Mouse (Mus musculus) MEL (cell line): ENCODE measurements around the gene Gtdc1.

Experiments
- CTCF ChIP-seq, 3 experiments: IDR thresholded peaks in 2 of 3; conservative IDR thresholded peaks in 1 of 3; 2 replicates each; pipeline ENCODE4 v1.5.1; 2011 to 2012; ENCODE audit warnings: low read length in 3 of 3, low read depth in 2 of 3, mild to moderate bottlenecking in 2 of 3, improper control_type of control experiment in 1 of 3, inconsistent platforms in 1 of 3, mixed read lengths in 1 of 3, moderate library complexity in 1 of 3; ENCODE audit not compliant: control insufficient read depth in 1 of 3, insufficient read depth in 1 of 3, poor library complexity in 1 of 3, severe bottlenecking in 1 of 3
- ETS1 ChIP-seq: IDR thresholded peaks from 2 replicates; pipeline ENCODE4 v1.6.1; 2012; ENCODE audit warnings: low read depth, mild to moderate bottlenecking, inconsistent platforms, low read length, improper control_type of control experiment, moderate library complexity
- HCFC1 ChIP-seq: IDR thresholded peaks from 2 replicates; pipeline ENCODE4 v1.6.1; 2012; ENCODE audit warnings: low read depth, mild to moderate bottlenecking, inconsistent platforms, low read length, improper control_type of control experiment, moderate library complexity
- MAFK ChIP-seq: IDR thresholded peaks from 2 replicates; pipeline ENCODE4 v1.6.1; 2011; ENCODE audit warnings: low read depth, mild to moderate bottlenecking, low read length, improper control_type of control experiment, borderline replicate concordance
- MAX ChIP-seq: IDR thresholded peaks from 2 replicates; pipeline ENCODE4 v1.6.1; 2011; ENCODE audit warnings: low read length, improper control_type of control experiment
- NELFE ChIP-seq: IDR thresholded peaks from 2 replicates; pipeline ENCODE4 v1.6.1; 2011; ENCODE audit warnings: low read depth, low read length, improper control_type of control experiment
- POLR2AphosphoS2 ChIP-seq: IDR thresholded peaks from 2 replicates; pipeline ENCODE4 v1.6.1; 2011; ENCODE audit warnings: low read length, improper control_type of control experiment
- SMC3 ChIP-seq: IDR thresholded peaks from 2 replicates; pipeline ENCODE4 v1.6.1; 2011; ENCODE audit warnings: low read depth, low read length, improper control_type of control experiment
- USF1 ChIP-seq: IDR thresholded peaks from 2 replicates; pipeline ENCODE4 v1.6.1; 2014; ENCODE audit warnings: low read depth, mild to moderate bottlenecking, inconsistent platforms, low read length, improper control_type of control experiment, moderate library complexity
- ZKSCAN1 ChIP-seq: IDR thresholded peaks from 2 replicates; pipeline ENCODE4 v1.6.1; 2012; ENCODE audit warnings: low read depth, mild to moderate bottlenecking, inconsistent platforms, low read length, improper control_type of control experiment, moderate library complexity

GRCm38 (mm10) chr2:44696441-44696840 lies 231.0 kb downstream of the Gtdc1 start:
- no peak for TF ChIP-seq NELFE
- no peak for TF ChIP-seq ETS1
- no peak for TF ChIP-seq ZKSCAN1
- TF ChIP-seq SMC3, result no peak
- no peak for TF ChIP-seq CTCF (IDR thresholded peaks at IDR 0.05 in 2 of 3, conservative IDR thresholded peaks at IDR 0.05 in 1 of 3; ENCODE audit: control insufficient read depth in 1 of 3, insufficient read depth in 1 of 3, low read depth in 2 of 3, low read length in 3 of 3, poor library complexity in 1 of 3, severe bottlenecking in 1 of 3)
- no peak for TF ChIP-seq MAFK
- no peak for TF ChIP-seq USF1
- TF ChIP-seq POLR2AphosphoS2, result no peak
- TF ChIP-seq HCFC1, result no peak
- TF ChIP-seq MAX, result no peak
